Mouse (Mus musculus) subcutaneous adipose tissue, adult 2 months (tissue): ENCODE data around the gene Hbb-bh2. TPM values are rescaled to one million over a fixed set of nuclear protein-coding genes. Genes with fewer than 3 reads are reported as not detected.

Experiments
- polyA plus RNA-seq: library from polyadenylated mRNA; depleted of rRNA; stranded (reverse); fragments of >200 nt; gene quantifications from 2 replicates; pipeline ENCODE4 v1.2.3, GENCODE M21; 2012; ENCODE audit warnings: low replicate concordance; rRNA removed

Hbb-bh2 gene
- polyA plus RNA-seq, result not detected in 2 replicates

DNA sequence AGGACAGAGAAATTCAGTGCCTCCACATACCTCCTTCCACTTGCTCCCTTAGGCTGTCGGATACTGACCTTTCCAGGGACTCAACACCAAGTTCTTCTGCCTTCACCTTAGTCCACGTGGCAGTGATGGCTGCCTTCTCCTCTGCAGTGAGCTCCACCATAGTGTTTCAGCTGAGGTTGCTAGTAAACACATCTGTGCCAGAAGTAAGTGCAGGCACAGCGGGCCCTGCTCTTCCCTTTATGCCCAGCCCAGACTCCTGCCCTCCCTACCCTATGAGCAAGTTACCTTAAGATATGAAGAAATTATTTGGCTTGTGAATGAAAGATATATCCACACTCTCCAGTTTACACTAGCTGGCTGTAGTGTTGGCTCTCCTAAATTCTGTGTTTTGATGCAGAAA, at the start of gene Hbb-bh2:
Gene Hbb-bh2 (minus strand): TSS at position 253 of the 400 bp plus-strand sequence.

DNA sequence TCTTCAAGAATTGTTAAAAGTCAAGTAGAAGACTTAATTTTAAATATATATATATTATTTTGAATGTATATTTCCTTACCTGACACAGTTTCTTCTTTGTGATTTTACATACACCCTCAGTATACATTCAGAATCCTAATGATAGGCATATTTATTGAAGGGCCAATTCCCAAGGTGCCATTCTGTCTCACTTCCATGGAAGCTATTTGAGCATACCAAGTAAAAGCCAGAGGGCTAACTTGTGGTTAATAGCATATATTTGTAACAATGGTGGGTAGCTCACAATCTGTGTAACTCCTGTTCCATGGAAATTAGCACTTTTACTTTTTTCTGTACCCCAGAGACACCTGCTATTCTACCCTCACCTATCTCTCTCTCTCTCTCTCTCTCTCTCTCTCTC, 45.8 kb upstream of the Hbb-bh2 start, which contains the start of gene Olfr66:
Gene Olfr66 (minus strand): TSS at position 101 of the 400 bp plus-strand sequence.

DNA sequence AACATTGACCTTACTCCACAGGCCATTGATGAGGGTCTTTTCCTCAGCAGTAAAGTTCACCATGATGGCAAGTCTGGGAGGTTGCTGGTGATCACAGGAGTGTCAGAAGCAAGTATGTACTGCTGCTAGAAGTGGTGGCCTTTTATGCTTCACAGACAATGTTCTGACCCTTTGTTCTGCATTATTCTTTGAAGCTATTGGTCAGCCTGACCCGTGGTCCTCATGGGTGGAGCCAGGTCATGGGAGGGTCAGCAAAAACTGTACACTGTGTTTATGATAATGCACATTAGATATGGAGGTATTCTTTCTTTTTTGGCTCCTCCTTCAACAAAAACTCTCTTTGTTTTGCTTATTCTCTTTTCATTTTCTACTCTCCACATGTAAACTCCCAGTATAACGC, 12.8 kb upstream of the Hbb-bh2 start, which contains the start of gene Hbb-y:
Gene Hbb-y (minus strand): TSS at position 127 of the 400 bp plus-strand sequence.

DNA sequence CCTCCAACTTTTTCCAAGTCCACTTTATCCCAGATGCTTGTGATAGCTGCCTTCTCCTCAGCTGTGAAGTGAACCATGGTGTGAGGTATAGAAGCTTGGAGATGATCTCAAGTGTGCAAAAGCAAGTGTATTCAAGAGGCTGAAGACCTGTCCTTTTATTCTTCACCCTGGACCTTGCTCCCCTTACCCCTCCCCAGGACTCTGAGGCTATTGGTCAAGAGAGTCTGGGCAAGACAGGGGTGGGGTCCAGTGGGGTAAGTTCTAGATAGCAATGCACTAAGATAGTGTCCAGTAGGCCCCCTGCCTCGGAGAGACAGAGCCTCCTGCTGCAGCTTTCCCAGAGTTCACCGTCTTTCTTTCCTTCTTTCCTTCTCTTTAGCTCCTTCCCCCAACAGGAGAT, 2.7 kb upstream of the Hbb-bh2 start, which contains the start of gene Hbb-bh1:
Gene Hbb-bh1 (minus strand): TSS at position 131 of the 400 bp plus-strand sequence.

DNA sequence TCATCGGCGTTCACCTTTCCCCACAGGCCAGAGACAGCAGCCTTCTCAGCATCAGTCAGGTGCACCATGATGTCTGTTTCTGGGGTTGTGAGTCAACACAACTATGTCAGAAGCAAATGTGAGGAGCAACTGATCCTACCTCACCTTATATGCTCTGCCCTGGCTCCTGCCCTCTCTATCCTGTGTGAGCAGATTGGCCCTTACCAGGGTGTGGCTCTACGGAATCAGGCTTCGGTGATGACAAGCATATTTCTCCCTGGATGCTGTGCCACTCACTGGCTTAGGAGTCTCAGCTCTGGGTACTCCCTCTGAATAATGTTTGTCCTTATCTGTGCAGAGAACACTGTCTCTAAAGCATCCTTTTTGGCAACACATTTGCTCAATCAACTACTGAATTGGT, 12.5 kb downstream of the Hbb-bh2 start, which contains the start of gene Hbb-bs:
Gene Hbb-bs (minus strand): TSS at position 289 of the 400 bp plus-strand sequence.

DNA sequence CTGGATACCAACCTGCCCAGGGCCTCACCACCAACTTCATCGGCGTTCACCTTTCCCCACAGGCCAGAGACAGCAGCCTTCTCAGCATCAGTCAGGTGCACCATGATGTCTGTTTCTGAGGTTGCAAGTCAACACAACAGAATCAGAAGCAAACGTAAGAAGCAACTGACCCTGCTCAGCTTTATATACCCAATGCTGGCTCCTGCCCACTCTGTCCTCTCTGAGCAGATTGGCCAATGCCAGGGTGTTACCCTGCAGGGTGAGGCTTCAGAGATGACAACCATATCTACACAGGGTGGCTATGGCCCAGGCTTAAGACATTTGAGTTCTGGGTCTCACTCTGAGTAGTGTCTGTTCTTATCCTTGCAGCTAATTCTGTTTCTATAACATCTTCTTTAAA, 26.6 kb downstream of the Hbb-bh2 start, which contains the start of gene Hbb-bt:
Gene Hbb-bt (minus strand): TSS at position 231 of the 400 bp plus-strand sequence.

DNA sequence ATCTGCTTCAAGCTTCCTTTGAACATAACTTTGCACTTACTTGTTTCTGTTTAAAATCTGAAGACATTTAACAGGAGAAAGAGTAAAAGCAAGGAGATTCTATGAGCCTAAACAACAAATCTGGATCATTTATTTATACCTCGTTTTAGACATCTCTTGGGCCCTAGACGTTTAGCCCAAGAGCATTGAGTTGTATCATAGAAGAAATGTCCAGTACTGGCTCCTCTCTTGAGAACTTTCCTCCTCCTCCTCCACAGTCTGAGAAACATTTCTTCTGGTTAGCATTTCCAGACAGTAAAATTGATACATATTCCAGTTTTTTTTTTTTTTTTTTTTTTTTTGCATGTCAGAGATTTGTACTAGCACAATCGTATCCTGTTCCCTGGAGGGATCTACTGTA, 48.6 kb downstream of the Hbb-bh2 start, which contains the start of gene Olfr67:
Gene Olfr67 (minus strand): TSS at position 101 of the 400 bp plus-strand sequence.

Other genes starting within 250 kb of the Hbb-bh2 start
- not detected in 2 replicates for gene Olfr619, start 239.9 kb downstream of the Hbb-bh2 start, polyA plus RNA-seq
- not detected in 2 replicates for gene Olfr620, start 228.0 kb downstream of the Hbb-bh2 start, polyA plus RNA-seq
- gene Olfr622, start 197.8 kb downstream of the Hbb-bh2 start, polyA plus RNA-seq, result not detected in 2 replicates
- gene Olfr623, start 176.8 kb downstream of the Hbb-bh2 start, polyA plus RNA-seq, result not detected in 2 replicates
- gene Olfr624, start 169.3 kb downstream of the Hbb-bh2 start, polyA plus RNA-seq, result not detected in 2 replicates
- gene Olfr625-ps1, start 157.8 kb downstream of the Hbb-bh2 start, polyA plus RNA-seq, result not detected in 2 replicates
- gene Olfr243, start 125.8 kb downstream of the Hbb-bh2 start, polyA plus RNA-seq, result not detected in 2 replicates
- gene Olfr628, start 110.1 kb downstream of the Hbb-bh2 start, polyA plus RNA-seq, result not detected in 2 replicates
- gene Olfr629, start 95.6 kb downstream of the Hbb-bh2 start, polyA plus RNA-seq, result not detected in 2 replicates
- gene Olfr630, start 83.2 kb downstream of the Hbb-bh2 start, polyA plus RNA-seq, result not detected in 2 replicates
- gene Olfr69, start 68.9 kb downstream of the Hbb-bh2 start, polyA plus RNA-seq, result not detected in 2 replicates
- not detected in 2 replicates for gene Olfr68, start 60.8 kb downstream of the Hbb-bh2 start, polyA plus RNA-seq
- gene Olfr67, start 48.7 kb downstream of the Hbb-bh2 start, polyA plus RNA-seq, result not detected in 2 replicates
- 130 and 168 TPM in 2 replicates for gene Hbb-bt, start 26.5 kb downstream of the Hbb-bh2 start, polyA plus RNA-seq
- gene Hbb-bs, start 12.4 kb downstream of the Hbb-bh2 start, polyA plus RNA-seq, result 1,520 and 2,066 TPM in 2 replicates
- gene Hbb-bh1, start 2.6 kb upstream of the Hbb-bh2 start, polyA plus RNA-seq, result not detected in 2 replicates
- gene Hbb-y, start 12.7 kb upstream of the Hbb-bh2 start, polyA plus RNA-seq, result not detected in 2 replicates
- gene Olfr66, start 45.7 kb upstream of the Hbb-bh2 start, polyA plus RNA-seq, result not detected in 2 replicates
- gene Olfr64, start 54.0 kb upstream of the Hbb-bh2 start, polyA plus RNA-seq, result not detected in 2 replicates
- not detected in 2 replicates for gene Olfr65, start 63.0 kb upstream of the Hbb-bh2 start, polyA plus RNA-seq
- gene Olfr631, start 88.3 kb upstream of the Hbb-bh2 start, polyA plus RNA-seq, result not detected in 2 replicates
- gene Olfr632, start 93.8 kb upstream of the Hbb-bh2 start, polyA plus RNA-seq, result not detected in 2 replicates
- gene Olfr633, start 103.9 kb upstream of the Hbb-bh2 start, polyA plus RNA-seq, result not detected in 2 replicates
- not detected in 2 replicates for gene Olfr635, start 130.6 kb upstream of the Hbb-bh2 start, polyA plus RNA-seq
- not detected in 2 replicates for gene Olfr638, start 158.2 kb upstream of the Hbb-bh2 start, polyA plus RNA-seq
- gene Olfr639, start 176.8 kb upstream of the Hbb-bh2 start, polyA plus RNA-seq, result not detected in 2 replicates
- not detected in 2 replicates for gene Olfr640, start 185.1 kb upstream of the Hbb-bh2 start, polyA plus RNA-seq
- not detected in 2 replicates for gene Olfr641, start 194.9 kb upstream of the Hbb-bh2 start, polyA plus RNA-seq
- not detected in 2 replicates for gene Olfr642, start 212.1 kb upstream of the Hbb-bh2 start, polyA plus RNA-seq
- not detected in 2 replicates for gene 4930516K23Rik, start 220.9 kb upstream of the Hbb-bh2 start, polyA plus RNA-seq
- gene Olfr644, start 231.3 kb upstream of the Hbb-bh2 start, polyA plus RNA-seq, result not detected in 2 replicates
- gene Olfr645, start 244.9 kb upstream of the Hbb-bh2 start, polyA plus RNA-seq, result not detected in 2 replicates